Mouse (Mus musculus): Measurements from ENCODE around the gene Rala.

- TF ChIP-seq CTCF (IDR thresholded peaks at IDR 0.05) (no peak), POLR2A (IDR thresholded peaks at IDR 0.05; ENCODE audit: insufficient read depth, low read depth, low read length) (no peak)
Observed at GRCm38 (mm10) chr13:17855492-17856138, 88.4 kb downstream of the Rala start.
